Mouse (Mus musculus): ENCODE results near the gene Lhx4.

DNA sequence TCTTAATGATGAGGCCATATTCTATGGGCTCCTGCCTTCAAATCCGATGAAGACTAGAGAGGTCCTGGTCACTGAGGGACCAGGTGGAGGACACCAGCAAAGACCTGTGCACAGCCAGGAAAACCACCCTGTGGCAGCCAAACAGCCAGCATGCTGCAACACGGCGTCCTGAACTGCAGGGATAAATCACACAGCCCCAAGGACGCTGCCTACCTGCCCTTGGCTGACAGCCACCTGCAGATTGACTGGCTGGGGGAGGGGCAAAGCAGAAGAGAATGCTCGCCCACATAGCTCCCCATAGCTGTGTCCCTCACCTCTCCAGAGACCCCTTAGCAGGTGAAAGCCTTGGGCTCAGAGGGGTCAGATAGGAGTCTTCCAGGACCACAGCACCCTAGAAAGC, 31.5 kb downstream of the Lhx4 start:
- no peak for TF ChIP-seq POLR2A (IDR thresholded peaks at IDR 0.05; ENCODE audit: insufficient read depth, low read depth, low read length)
- no peak for TF ChIP-seq CTCF (IDR thresholded peaks at IDR 0.05; ENCODE audit: insufficient read depth, low read depth, low read length)

Data from olfactory bulb, adult 2 months (tissue).